Mouse (Mus musculus) thymus, adult 2 months (tissue): ENCODE data around the gene Senp7.
"Not testable (repeated sequence)": the region's sequence is repeated elsewhere in the genome, so short reads cannot be mapped to it uniquely, and the experiment has no call there.

Source experiments
- CTCF ChIP-seq: fragments of 200-500 bp; IDR thresholded peaks from 2 replicates; pipeline ENCODE4 v1.5.1; 2012; ENCODE audit warnings: mild to moderate bottlenecking, control low read depth, low read length, moderate library complexity, borderline replicate concordance; ENCODE audit not compliant: control insufficient read depth, poor library complexity, insufficient read depth; ENCODE audit errors: extremely low read depth
- POLR2A ChIP-seq: fragments of 200-500 bp; IDR thresholded peaks from 2 replicates; pipeline ENCODE4 v1.6.1; 2012; ENCODE audit warnings: mild to moderate bottlenecking, low read length, control low read depth, moderate library complexity; ENCODE audit not compliant: control insufficient read depth, poor library complexity, insufficient read depth; ENCODE audit errors: extremely low read depth

- TF ChIP-seq CTCF, POLR2A: not testable (repeated sequence)
Observed at GRCm38 (mm10) chr16:56048038-56048437, at the start of gene Senp7.
